Mouse (Mus musculus) midbrain, embryonic 10.5 days (tissue): Measurements from ENCODE around the gene Afg3l1. TPM values are rescaled to one million over a fixed set of nuclear protein-coding genes. Genes with fewer than 3 reads are reported as not detected.
A peak's percentile ranks its signal among the peaks of the same experiment; 100 is the strongest.
"Not testable (repeated sequence)": the region's sequence is repeated elsewhere in the genome, so short reads cannot be mapped to it uniquely, and the experiment has no call there.

ENCODE experiments used
- DNase-seq: peaks from one replicate; pipeline ENCODE4 v3.0.0-alpha.2; 2017; ENCODE audit warnings: low spot score
- H3K27ac ChIP-seq: fragments of 300-500 bp; sonication (generic); replicated peaks from 2 replicates; pipeline ENCODE4 v1.5.1; 2016; ENCODE audit warnings: mild to moderate bottlenecking
- H3K27me3 ChIP-seq: fragments of 300-500 bp; sonication (generic); 2 replicates; pipeline ENCODE4 v1.6.1; 2016; ENCODE audit warnings: low read depth, mild to moderate bottlenecking; ENCODE audit not compliant: poor library complexity, severe bottlenecking
- H3K36me3 ChIP-seq: fragments of 300-500 bp; sonication (generic); 2 replicates; pipeline ENCODE4 v1.6.1; 2016; ENCODE audit warnings: mild to moderate bottlenecking, moderate library complexity
- H3K4me1 ChIP-seq: fragments of 300-500 bp; sonication (generic); 2 replicates; pipeline ENCODE4 v1.6.1; 2016
- H3K4me3 ChIP-seq: fragments of 300-500 bp; sonication (generic); 2 replicates; pipeline ENCODE4 v1.5.1; 2016; ENCODE audit warnings: mild to moderate bottlenecking, moderate library complexity
- H3K9me3 ChIP-seq: fragments of 300-500 bp; sonication (generic); replicated peaks from 2 replicates; pipeline ENCODE4 v1.6.1; 2016; ENCODE audit warnings: mild to moderate bottlenecking
- WGBS: fragments of 180-500 bp; shearing (Covaris S2); methylation state at CpG from one replicate; pipeline ENCODE4 v1.1.7; 2016; 5-methylcytosine and 5-hydroxymethylcytosine counted together
- polyA plus RNA-seq: library from polyadenylated mRNA; unstranded; fragments of >200 nt; fragmentation: Nextera tagmentation; extraction: Ambion mirVana; gene quantifications from 2 replicates; pipeline ENCODE4 v1.2.1, GENCODE M21; 2016

The Afg3l1 gene
- polyA plus RNA-seq, 1 experiment from 2014 or later = 69.3 TPM

GRCm38 (mm10) chr8:123444131-123444530 is 33.6 kb upstream of the Afg3l1 start:
- Histone ChIP-seq H3K4me3 (peak overlapping the region; percentile 66; the same call in 1 of the 2 replicates), H3K9me3 (no peaks in the 10 kb centered on the region), H3K4me1 (peaks cover 15% of the 10 kb centered on the region), H3K27me3 (no peaks in the 10 kb centered on the region), H3K36me3 (peaks cover 3% of the 10 kb centered on the region), H3K27ac (no peak overlapping the region)
- 89% methylated on average over 6 of the region's 6 CpGs for WGBS
- no peak for DNase-seq

DNA sequence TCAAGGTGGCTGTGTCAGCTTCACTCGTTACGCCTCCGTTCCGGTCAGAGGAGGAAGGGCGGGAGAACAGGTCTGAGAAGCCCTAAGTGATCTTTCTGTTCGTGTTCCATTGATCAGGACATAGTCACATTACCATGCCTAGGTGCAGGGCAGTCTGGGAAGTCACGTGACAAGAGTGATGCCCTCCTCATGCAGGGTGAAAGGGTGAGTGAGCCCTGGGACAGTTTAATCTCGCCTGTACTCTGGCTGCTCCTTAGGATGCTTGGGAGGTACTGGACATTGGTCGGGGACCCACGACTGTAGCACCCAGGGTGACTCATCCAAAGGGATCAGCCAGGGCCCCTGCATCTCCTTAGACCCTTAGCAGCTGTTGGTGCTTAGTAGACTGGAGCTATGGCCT is 31.7 kb upstream of the Afg3l1 start:
- no peak for DNase-seq
- 90% methylated on average over 10 of the region's 10 CpGs for WGBS
- no peak overlapping the region for H3K27ac ChIP-seq
- H3K36me3 ChIP-seq = peaks cover 17% of the 10 kb centered on the region
- no peaks in the 10 kb centered on the region for H3K9me3 ChIP-seq
- H3K27me3 ChIP-seq = no peaks in the 10 kb centered on the region
- no peak overlapping the region for H3K4me3 ChIP-seq
- H3K4me1 ChIP-seq = peaks cover 15% of the 10 kb centered on the region

DNA sequence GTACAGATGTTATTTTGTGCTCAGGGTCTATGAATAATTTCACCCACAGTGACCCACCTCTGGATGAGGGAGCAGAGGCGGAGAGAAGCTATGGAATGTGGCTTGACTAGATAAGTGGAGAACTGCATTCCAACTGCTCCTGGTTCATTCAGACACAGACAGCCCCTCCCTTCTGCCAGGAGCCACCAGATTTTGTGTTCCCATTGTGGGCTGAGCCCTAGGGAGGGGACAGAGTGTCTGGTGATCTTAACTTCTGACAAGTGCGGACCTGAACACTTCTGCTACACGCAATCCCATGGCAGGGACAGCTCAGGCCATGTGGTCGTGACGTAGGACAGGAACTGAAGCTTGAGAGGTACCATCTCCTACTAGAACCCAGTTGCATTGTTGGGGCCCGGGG is 30.9 kb upstream of the Afg3l1 start:
- Histone ChIP-seq H3K27me3 (no peaks in the 10 kb centered on the region), H3K27ac (no peak overlapping the region), H3K36me3 (peaks cover 25% of the 10 kb centered on the region), H3K9me3 (no peaks in the 10 kb centered on the region), H3K4me3 (no peak overlapping the region), H3K4me1 (peaks cover 15% of the 10 kb centered on the region)
- 92% methylated on average over 6 of the region's 6 CpGs for WGBS
- no peak for DNase-seq

DNA sequence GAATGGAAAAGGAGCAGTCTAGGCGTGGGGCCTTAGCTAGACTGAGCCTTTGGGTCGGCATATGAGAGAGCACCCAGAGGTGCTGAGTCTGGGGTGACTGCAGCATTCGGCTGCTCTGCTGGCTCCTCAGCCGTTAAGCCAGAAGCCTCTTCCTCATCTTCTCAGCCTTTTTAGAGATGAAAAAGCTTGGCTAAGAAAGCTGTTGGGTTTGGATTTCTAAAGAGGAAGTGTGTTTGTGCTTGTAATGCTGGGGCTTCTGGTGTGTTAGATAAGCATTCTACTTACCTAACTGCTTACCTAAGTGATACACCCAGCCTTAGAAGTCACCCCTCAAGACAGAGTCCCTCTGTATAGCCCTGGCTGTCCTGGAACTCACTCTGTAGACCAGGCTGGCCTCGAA is 26.9 kb upstream of the Afg3l1 start:
- Histone ChIP-seq H3K4me1 (no peaks in the 10 kb centered on the region), H3K27me3 (no peaks in the 10 kb centered on the region), H3K36me3 (peaks cover 63% of the 10 kb centered on the region), H3K27ac (no peak overlapping the region), H3K9me3 (no peaks in the 10 kb centered on the region), H3K4me3 (no peak overlapping the region)
- WGBS = 89% methylated on average over 5 of the region's 5 CpGs
- no peak for DNase-seq

GRCm38 (mm10) chr8:123451747-123452146 is 26.0 kb upstream of the Afg3l1 start:
- not testable (repeated sequence) for H3K9me3 ChIP-seq, H3K27me3 ChIP-seq, H3K27ac ChIP-seq, DNase-seq, H3K4me3 ChIP-seq, H3K4me1 ChIP-seq
- 94% methylated on average over 12 of the region's 12 CpGs for WGBS
- H3K36me3 ChIP-seq = peaks cover 73% of the 10 kb centered on the region

- Histone ChIP-seq H3K36me3 (peaks cover 77% of the 10 kb centered on the region), H3K9me3 (no peaks in the 10 kb centered on the region), H3K27me3 (no peaks in the 10 kb centered on the region), H3K4me1 (no peaks in the 10 kb centered on the region), H3K27ac (no peak overlapping the region), H3K4me3 (no peak overlapping the region)
- 90% methylated on average over 4 of the region's 4 CpGs for WGBS
- no peak for DNase-seq
These were observed 25.6 kb upstream of the Afg3l1 start for GRCm38 (mm10) chr8:123452149-123452548.

DNA sequence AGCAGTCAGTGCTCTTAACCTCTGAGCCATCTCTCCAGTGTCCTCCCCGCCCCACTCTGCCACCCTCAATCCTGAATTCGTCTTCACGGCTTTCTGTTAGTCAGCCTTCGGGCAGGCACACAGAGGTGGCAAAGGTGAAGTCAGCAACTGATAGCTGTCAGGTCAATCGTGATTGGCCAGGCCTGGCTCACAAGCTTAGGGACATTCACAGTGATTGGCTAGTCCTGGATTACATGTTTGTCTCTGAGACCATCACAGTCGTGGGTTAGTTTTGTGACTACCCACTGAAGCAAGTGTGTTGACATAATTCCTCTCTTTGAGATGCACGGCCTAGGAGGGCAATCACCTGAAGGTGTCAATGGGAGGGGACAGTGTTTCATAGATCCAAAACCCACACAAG is 24.4 kb upstream of the Afg3l1 start:
- WGBS = 85% methylated on average over 7 of the region's 7 CpGs
- H3K4me3 ChIP-seq = no peak overlapping the region
- peaks cover 88% of the 10 kb centered on the region for H3K36me3 ChIP-seq
- no peak overlapping the region for H3K27ac ChIP-seq
- no peaks in the 10 kb centered on the region for H3K27me3 ChIP-seq
- H3K9me3 ChIP-seq = no peaks in the 10 kb centered on the region
- H3K4me1 ChIP-seq = no peaks in the 10 kb centered on the region
- DNase-seq = no peak

DNA sequence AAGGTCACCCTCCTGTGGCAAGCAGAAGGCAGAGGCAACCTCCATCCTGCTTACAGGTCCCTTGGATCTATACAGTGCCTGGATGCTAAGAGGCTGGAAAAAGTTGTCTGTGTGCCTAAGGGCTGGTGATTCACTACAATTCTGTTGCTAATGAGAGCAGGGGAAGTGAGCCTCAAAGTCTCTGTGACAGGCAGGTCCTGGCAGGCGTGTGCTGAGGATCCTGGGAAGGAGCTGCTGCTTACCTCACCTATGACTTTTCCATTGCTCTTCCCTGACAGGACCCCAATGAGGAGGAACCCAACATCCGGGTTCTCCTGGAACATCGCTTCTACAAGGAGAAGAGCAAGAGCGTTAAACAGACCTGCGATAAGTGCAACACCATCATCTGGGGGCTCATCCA is 23.8 kb upstream of the Afg3l1 start:
- Histone ChIP-seq H3K4me1 (no peaks in the 10 kb centered on the region), H3K36me3 (peaks cover 94% of the 10 kb centered on the region), H3K4me3 (no peak overlapping the region), H3K9me3 (no peaks in the 10 kb centered on the region), H3K27ac (no peak overlapping the region), H3K27me3 (no peaks in the 10 kb centered on the region)
- DNase-seq = no peak
- WGBS = 86% methylated on average over 5 of the region's 5 CpGs

GRCm38 (mm10) chr8:123454559-123454958 is 23.1 kb upstream of the Afg3l1 start:
- Histone ChIP-seq H3K4me1 (no peaks in the 10 kb centered on the region), H3K9me3 (no peaks in the 10 kb centered on the region), H3K27ac (no peak overlapping the region), H3K4me3 (no peak overlapping the region), H3K27me3 (no peaks in the 10 kb centered on the region), H3K36me3 (peaks cover 94% of the 10 kb centered on the region)
- DNase-seq = no peak
- 94% methylated on average over 6 of the region's 6 CpGs for WGBS

DNA sequence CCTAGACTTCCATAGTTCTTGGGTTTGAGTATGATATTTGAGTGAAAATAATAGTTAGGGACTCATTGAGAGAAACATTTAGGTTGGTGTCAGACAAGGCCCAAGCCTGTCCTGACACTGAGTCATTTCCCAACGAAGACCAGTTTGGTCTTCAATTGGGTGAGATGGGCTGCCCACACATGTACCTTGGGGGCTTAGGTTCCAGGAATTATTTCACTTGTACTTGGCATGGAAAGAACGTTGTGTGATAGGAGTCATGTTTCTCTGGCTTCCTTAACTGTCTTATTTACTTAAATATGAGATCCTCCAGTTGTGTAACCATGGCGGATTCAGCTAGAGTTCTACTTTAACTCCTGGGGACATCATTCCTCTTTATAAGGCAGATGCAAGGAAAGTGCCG is 14.1 kb upstream of the Afg3l1 start:
- no peaks in the 10 kb centered on the region for H3K27me3 ChIP-seq
- DNase-seq = no peak
- H3K36me3 ChIP-seq = peaks cover 51% of the 10 kb centered on the region
- H3K4me1 ChIP-seq = no peaks in the 10 kb centered on the region
- H3K4me3 ChIP-seq = no peak overlapping the region
- no peaks in the 10 kb centered on the region for H3K9me3 ChIP-seq
- WGBS = 90% methylated on average over 4 of the region's 4 CpGs
- no peak overlapping the region for H3K27ac ChIP-seq

- WGBS = 74% methylated on average over 3 of the region's 3 CpGs
- H3K27ac ChIP-seq = no peak overlapping the region
- DNase-seq = no peak
- H3K36me3 ChIP-seq = peaks cover 12% of the 10 kb centered on the region
- no peak overlapping the region for H3K4me3 ChIP-seq
- no peaks in the 10 kb centered on the region for H3K9me3 ChIP-seq
- H3K4me1 ChIP-seq = no peaks in the 10 kb centered on the region
- no peaks in the 10 kb centered on the region; the same call in 1 of the 2 replicates for H3K27me3 ChIP-seq
These were observed 10.2 kb upstream of the Afg3l1 start for GRCm38 (mm10) chr8:123467476-123467875.

- H3K4me1 ChIP-seq = peaks cover 10% of the 10 kb centered on the region
- DNase-seq, H3K36me3 ChIP-seq, H3K9me3 ChIP-seq, H3K27me3 ChIP-seq, H3K27ac ChIP-seq, H3K4me3 ChIP-seq: not testable (repeated sequence)
- WGBS = 83% methylated on average over 6 of the region's 6 CpGs
These were observed 4.7 kb upstream of the Afg3l1 start for GRCm38 (mm10) chr8:123472991-123473390.

DNA sequence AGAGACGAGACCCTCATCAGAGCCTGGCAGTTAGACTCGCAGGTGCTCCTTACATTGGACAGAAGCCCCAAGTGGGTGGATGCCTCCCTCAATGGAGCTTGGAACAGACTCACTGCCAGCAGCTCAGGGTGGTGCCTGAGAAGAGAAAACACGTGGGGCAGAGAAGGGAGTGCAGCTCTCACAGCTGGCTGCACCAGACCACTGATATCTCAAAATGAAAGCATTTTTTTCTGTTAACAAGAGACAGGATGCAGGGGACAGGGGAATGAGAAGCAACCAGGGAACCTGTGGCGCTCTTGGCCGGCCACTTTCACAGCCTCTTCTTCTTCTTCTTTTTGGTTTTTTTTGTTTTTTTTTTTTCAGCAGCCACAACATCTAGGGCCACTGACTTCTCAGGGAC is 3.2 kb upstream of the Afg3l1 start:
- not testable (repeated sequence) for DNase-seq, H3K4me3 ChIP-seq, H3K27me3 ChIP-seq, H3K27ac ChIP-seq, H3K36me3 ChIP-seq, H3K9me3 ChIP-seq
- H3K4me1 ChIP-seq = peaks cover 21% of the 10 kb centered on the region
- WGBS = 72% methylated on average over 5 of the region's 5 CpGs
